Mouse (Mus musculus) midbrain, embryonic 12.5 days (tissue): ENCODE results near the gene Kat6b. TPM values are rescaled to one million over a fixed set of nuclear protein-coding genes. Genes with fewer than 3 reads are reported as not detected.
A peak's percentile ranks its signal among the peaks of the same experiment; 100 is the strongest.
"Not testable (repeated sequence)": the region's sequence is repeated elsewhere in the genome, so short reads cannot be mapped to it uniquely, and the experiment has no call there.

Experiments used
- ATAC-seq: fragments of 200-750 bp; cut with Nextera tagmentation; 2 replicates; pipeline ENCODE4 v1.8.0; 2017; ENCODE audit warnings: low read depth, moderate TSS enrichment, moderate library complexity; ENCODE audit not compliant: low FRiP score
- H3K27ac ChIP-seq: fragments of 300-500 bp; sonication (generic); replicated peaks from 2 replicates; pipeline ENCODE4 v1.5.1; 2016; ENCODE audit warnings: mild to moderate bottlenecking
- H3K27me3 ChIP-seq: fragments of 300-500 bp; sonication (generic); 2 replicates; pipeline ENCODE4 v1.6.1; 2016; ENCODE audit warnings: mild to moderate bottlenecking
- H3K36me3 ChIP-seq: fragments of 300-500 bp; sonication (generic); 2 replicates; pipeline ENCODE4 v1.6.1; 2016
- H3K4me1 ChIP-seq: fragments of 300-500 bp; sonication (generic); 2 replicates; pipeline ENCODE4 v1.6.1; 2016
- H3K4me2 ChIP-seq: fragments of 300-500 bp; sonication (generic); replicated peaks from 2 replicates; pipeline ENCODE4 v1.6.1; 2016; ENCODE audit warnings: mild to moderate bottlenecking, moderate library complexity
- H3K4me3 ChIP-seq: fragments of 300-500 bp; sonication (generic); 2 replicates; pipeline ENCODE4 v1.5.1; 2016; ENCODE audit warnings: mild to moderate bottlenecking
- H3K9ac ChIP-seq: fragments of 300-500 bp; sonication (generic); replicated peaks from 2 replicates; pipeline ENCODE4 v1.6.1; 2016; ENCODE audit warnings: mild to moderate bottlenecking, moderate library complexity
- H3K9me3 ChIP-seq: fragments of 300-500 bp; sonication (generic); 2 replicates; pipeline ENCODE4 v1.6.1; 2016; ENCODE audit warnings: mild to moderate bottlenecking
- WGBS: fragments of 180-500 bp; shearing (Covaris S2); methylation state at CpG from one replicate; pipeline ENCODE4 v1.1.7; 2016; 5-methylcytosine and 5-hydroxymethylcytosine counted together
- polyA plus RNA-seq: library from polyadenylated mRNA; unstranded; fragments of >200 nt; fragmentation: Nextera tagmentation; extraction: Ambion mirVana; gene quantifications from 2 replicates; pipeline ENCODE4 v1.2.1, GENCODE M21; 2016

Kat6b gene
- polyA plus RNA-seq, 1 experiment from 2014 or later: 25.4 TPM

GRCm38 (mm10) chr14:21659652-21660051 is 178.4 kb downstream of the Kat6b start:
- H3K4me1 ChIP-seq: peaks cover 11% of the 10 kb centered on the region; the same call in 1 of the 2 replicates
- H3K9ac ChIP-seq: no peak overlapping the region
- WGBS: 40% methylated on average over 5 of the region's 5 CpGs
- no peaks in the 10 kb centered on the region for H3K9me3 ChIP-seq
- H3K4me2 ChIP-seq: no peak overlapping the region
- H3K4me3 ChIP-seq: no peak overlapping the region
- 0 out of 2 replicates have a peak overlapping the region, but pooled peaks have one; percentile 11 for H3K27ac ChIP-seq
- H3K36me3 ChIP-seq: peaks cover 47% of the 10 kb centered on the region
- no peaks in the 10 kb centered on the region for H3K27me3 ChIP-seq
- ATAC-seq: no peak

- Histone ChIP-seq H3K9ac (no peak overlapping the region), H3K27me3 (no peaks in the 10 kb centered on the region), H3K4me2 (no peak overlapping the region), H3K4me1 (peaks cover 11% of the 10 kb centered on the region; the same call in 1 of the 2 replicates), H3K4me3 (no peak overlapping the region), H3K27ac (no peak overlapping the region), H3K9me3 (no peaks in the 10 kb centered on the region), H3K36me3 (peaks cover 71% of the 10 kb centered on the region)
- WGBS: 83% methylated on average over 8 of the region's 8 CpGs
- no peak for ATAC-seq
Measured at GRCm38 (mm10) chr14:21662465-21663142, 181.4 kb downstream of the Kat6b start.

- Histone ChIP-seq H3K4me2 (no peak overlapping the region), H3K4me3 (no peak overlapping the region), H3K36me3 (peaks cover 63% of the 10 kb centered on the region), H3K27ac (no peak overlapping the region), H3K9me3 (no peaks in the 10 kb centered on the region), H3K27me3 (no peaks in the 10 kb centered on the region), H3K4me1 (0 out of 2 replicates have a peak, but pooled peaks cover 4% of the 10 kb centered on the region), H3K9ac (no peak overlapping the region)
- ATAC-seq: no peak
- 96% methylated on average over 11 of the region's 11 CpGs for WGBS
Measured at GRCm38 (mm10) chr14:21669218-21669617, 188.0 kb downstream of the Kat6b start.

GRCm38 (mm10) chr14:21669633-21670421 is 188.6 kb downstream of the Kat6b start:
- no peak overlapping the region for H3K9ac ChIP-seq
- ATAC-seq: no peak

GRCm38 (mm10) chr14:21670422-21671006 is 189.3 kb downstream of the Kat6b start:
- H3K4me2 ChIP-seq, H3K4me3 ChIP-seq, H3K9ac ChIP-seq, ATAC-seq, H3K4me1 ChIP-seq, H3K27ac ChIP-seq, H3K27me3 ChIP-seq, H3K9me3 ChIP-seq: not testable (repeated sequence)
- WGBS: 93% methylated on average over 15 of the region's 15 CpGs
- H3K36me3 ChIP-seq: peaks cover 51% of the 10 kb centered on the region

More at GRCm38 (mm10) chr14:21669633-21670421, 188.6 kb downstream of the Kat6b start:
- no peak overlapping the region for H3K27ac ChIP-seq
- peaks cover 57% of the 10 kb centered on the region for H3K36me3 ChIP-seq
- 0 out of 2 replicates have a peak, but pooled peaks cover 4% of the 10 kb centered on the region for H3K4me1 ChIP-seq
- WGBS: 89% methylated on average over 11 of the region's 11 CpGs
- no peaks in the 10 kb centered on the region for H3K9me3 ChIP-seq
- H3K4me3 ChIP-seq: no peak overlapping the region
- H3K4me2 ChIP-seq: no peak overlapping the region
- no peaks in the 10 kb centered on the region for H3K27me3 ChIP-seq

- Histone ChIP-seq H3K4me1 (0 out of 2 replicates have a peak, but pooled peaks cover 4% of the 10 kb centered on the region), H3K4me2 (no peak overlapping the region), H3K36me3 (peaks cover 27% of the 10 kb centered on the region), H3K9ac (no peak overlapping the region), H3K27ac (no peak overlapping the region), H3K27me3 (no peaks in the 10 kb centered on the region), H3K4me3 (no peak overlapping the region), H3K9me3 (no peaks in the 10 kb centered on the region)
- ATAC-seq: no peak
- 72% methylated on average over 4 of the region's 4 CpGs for WGBS
Measured at GRCm38 (mm10) chr14:21673100-21673499, 191.9 kb downstream of the Kat6b start.

GRCm38 (mm10) chr14:21674471-21674870 is 193.2 kb downstream of the Kat6b start:
- no peaks in the 10 kb centered on the region for H3K9me3 ChIP-seq
- no peak overlapping the region for H3K4me2 ChIP-seq
- no peaks in the 10 kb centered on the region for H3K27me3 ChIP-seq
- H3K9ac ChIP-seq: no peak overlapping the region
- H3K4me1 ChIP-seq: peaks cover 5% of the 10 kb centered on the region; the same call in 1 of the 2 replicates
- peaks cover 13% of the 10 kb centered on the region for H3K36me3 ChIP-seq
- no peak overlapping the region for H3K27ac ChIP-seq
- H3K4me3 ChIP-seq: no peak overlapping the region
- WGBS: 76% methylated on average over 5 of the region's 5 CpGs
- no peak for ATAC-seq

GRCm38 (mm10) chr14:21676223-21676622 is 195.0 kb downstream of the Kat6b start:
- H3K4me1 ChIP-seq: peaks cover 12% of the 10 kb centered on the region; the same call in 1 of the 2 replicates
- 92% methylated on average over 2 of the region's 2 CpGs for WGBS
- no peaks in the 10 kb centered on the region for H3K36me3 ChIP-seq
- no peak overlapping the region for H3K27ac ChIP-seq
- H3K9ac ChIP-seq: no peak overlapping the region
- H3K4me2 ChIP-seq: no peak overlapping the region
- no peaks in the 10 kb centered on the region for H3K27me3 ChIP-seq
- no peak overlapping the region for H3K4me3 ChIP-seq
- ATAC-seq: no peak
- H3K9me3 ChIP-seq: no peaks in the 10 kb centered on the region

- H3K36me3 ChIP-seq: no peaks in the 10 kb centered on the region
- ATAC-seq: no peak
- H3K27me3 ChIP-seq: no peaks in the 10 kb centered on the region
- no peaks in the 10 kb centered on the region for H3K9me3 ChIP-seq
- H3K4me2 ChIP-seq: no peak overlapping the region
- no peak overlapping the region for H3K9ac ChIP-seq
- H3K4me3 ChIP-seq: no peak overlapping the region
- peaks cover 23% of the 10 kb centered on the region for H3K4me1 ChIP-seq
- no peak overlapping the region for H3K27ac ChIP-seq
- WGBS: 40% methylated on average over 7 of the region's 7 CpGs
Measured at GRCm38 (mm10) chr14:21678509-21679285, 197.5 kb downstream of the Kat6b start.

GRCm38 (mm10) chr14:21679631-21680201 is 198.5 kb downstream of the Kat6b start:
- H3K27ac ChIP-seq: peak overlapping the region; percentile 8; the same call in 1 of the 2 replicates
- WGBS: 56% methylated on average over 8 of the region's 8 CpGs
- no peak overlapping the region for H3K4me2 ChIP-seq
- H3K4me3 ChIP-seq: no peak overlapping the region
- no peaks in the 10 kb centered on the region for H3K9me3 ChIP-seq
- H3K27me3 ChIP-seq: no peaks in the 10 kb centered on the region
- ATAC-seq: no peak
- peaks cover 23% of the 10 kb centered on the region for H3K4me1 ChIP-seq
- no peaks in the 10 kb centered on the region for H3K36me3 ChIP-seq
- no peak overlapping the region for H3K9ac ChIP-seq

GRCm38 (mm10) chr14:21682681-21683129 is 201.5 kb downstream of the Kat6b start:
- Histone ChIP-seq H3K27me3 (peaks cover 24% of the 10 kb centered on the region), H3K36me3 (no peaks in the 10 kb centered on the region), H3K9ac (peak overlapping the region; percentile 31; the same call in 1 of the 2 replicates), H3K27ac (peak overlapping the region; percentile 73), H3K4me3 (peak overlapping the region; percentile 23), H3K4me1 (peaks cover 33% of the 10 kb centered on the region), H3K9me3 (no peaks in the 10 kb centered on the region), H3K4me2 (peak overlapping the region; percentile 48)
- peak; percentile 82 for ATAC-seq
- 0% methylated on average over 9 of the region's 9 CpGs for WGBS
